Comparison of ENCODE assay signal across 10 mouse cellular contexts in the genomic region with DNA sequence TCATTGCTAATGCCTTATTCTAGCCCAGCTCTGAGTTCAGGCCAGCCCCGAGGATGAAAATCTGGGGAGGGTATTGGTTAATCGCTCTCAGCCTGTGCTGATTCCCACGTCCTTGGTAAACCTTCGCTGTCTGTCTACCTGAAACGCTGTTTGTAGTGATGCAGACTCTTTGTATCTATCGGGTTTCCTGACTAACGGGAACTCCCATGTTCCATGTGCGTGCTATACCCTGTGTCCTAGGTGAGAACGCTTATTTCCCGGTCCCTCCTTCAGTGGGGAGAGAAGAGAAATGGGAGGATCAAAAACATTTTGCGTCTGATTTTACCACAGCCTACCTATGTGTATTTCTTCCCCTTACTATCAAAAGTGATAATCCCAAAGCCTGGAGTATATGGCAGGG. TPM values are rescaled to one million over a fixed set of nuclear protein-coding genes. Genes with fewer than 3 reads are reported as not detected.
DNase-seq lines count a peak whose midpoint lies in the region; ATAC-seq and TF ChIP-seq lines count a peak whose summit lies in the region.
"Had no signal": no experiment of that assay in that cellular context is flagged by ENCODE, and none has a peak within 500 bp of the region (broad histone marks: within the 10 kb centered on the region; RNA-seq: fewer than 3 reads in every experiment).

No protein-coding gene starts in this region.

- TF ChIP-seq POLR2A in spleen, adult 2 months (IDR thresholded peaks at IDR 0.05; ENCODE audit: low read depth, low read length): no peak

- 37% methylated on average over 11 of the region's 11 CpGs for WGBS in heart, embryonic 14.5 days
- 18% methylated on average over 11 of the region's 11 CpGs for WGBS in spleen, adult 2 months
- 38% methylated on average over 11 of the region's 11 CpGs for WGBS in limb, embryonic 11.5 days

- no peak for ATAC-seq in heart, embryonic 14.5 days (ENCODE audit: insufficient number of reproducible peaks, insufficient read depth, low FRiP score, low read depth)
- no peak for ATAC-seq in limb, embryonic 11.5 days (ENCODE audit: insufficient number of reproducible peaks, low FRiP score, low TSS enrichment, low read depth)
- ATAC-seq: midbrain, embryonic 15.5 days had no signal

- DNase-seq in heart, adult 9 months (ENCODE audit: low spot score in 2 of 2): no peak
- DNase-seq in spleen, adult 2 months (ENCODE audit: low read depth in 1 of 2, low spot score in 2 of 2): no peak
- DNase-seq in spleen, adult 12 weeks (ENCODE audit: low spot score): no peak
- no peak for DNase-seq in limb, embryonic 11.5 days (ENCODE audit: low spot score)
- no peak for DNase-seq in spleen, postnatal 10 days (ENCODE audit: low spot score in 2 of 2)
- DNase-seq in thymus, postnatal 14 days: no peak
- no peak for DNase-seq in lung, adult 18-20 months
- DNase-seq: left cerebral cortex, postnatal 4 days had no signal

- peak overlapping the region; percentile 50 for H3K4me2 ChIP-seq in heart, embryonic 14.5 days (ENCODE audit: low read length)
- peak overlapping the region; percentile 29; the same call in 1 of the 2 replicates for H3K4me2 ChIP-seq in limb, embryonic 11.5 days (ENCODE audit: low read depth, severe bottlenecking)

- no peak overlapping the region for H3K4me3 ChIP-seq in heart, embryonic 14.5 days (ENCODE audit: control insufficient read depth in 1 of 2, insufficient read depth in 1 of 2, low read depth in 1 of 2, low read length in 2 of 2)
- H3K4me3 ChIP-seq in spleen, adult 2 months (ENCODE audit: extremely low read depth, insufficient read depth, insufficient read length): peak overlapping the region; percentile 32
- H3K4me3 ChIP-seq in limb, embryonic 11.5 days (ENCODE audit: low read depth, low read length): no peak overlapping the region
- H3K4me3 ChIP-seq: midbrain, embryonic 15.5 days had no signal

- no peaks in the 10 kb centered on the region for H3K27me3 ChIP-seq in heart, embryonic 14.5 days (ENCODE audit: control insufficient read depth, insufficient read depth, low read length)
- no peaks in the 10 kb centered on the region for H3K27me3 ChIP-seq in spleen, adult 2 months (ENCODE audit: control insufficient read depth, insufficient read depth, low read length)
- H3K27me3 ChIP-seq in limb, embryonic 11.5 days (ENCODE audit: control insufficient read depth, insufficient read depth, low read length): peaks cover 3% of the 10 kb centered on the region; the same call in 1 of the 2 replicates

- no peaks in the 10 kb centered on the region for H3K36me3 ChIP-seq in heart, embryonic 14.5 days (ENCODE audit: control insufficient read depth, insufficient read depth, low read length)
- H3K36me3 ChIP-seq in spleen, adult 2 months (ENCODE audit: control insufficient read depth, insufficient read depth, low read length): no peaks in the 10 kb centered on the region
- no peaks in the 10 kb centered on the region for H3K36me3 ChIP-seq in limb, embryonic 11.5 days (ENCODE audit: control insufficient read depth, insufficient read depth, low read length)
- H3K36me3 ChIP-seq: midbrain, embryonic 15.5 days had no signal

- H3K9me3 ChIP-seq in heart, embryonic 14.5 days (ENCODE audit: control insufficient read depth, low read length): no peaks in the 10 kb centered on the region
- H3K9me3 ChIP-seq in limb, embryonic 11.5 days (ENCODE audit: control insufficient read depth, low read length): no peaks in the 10 kb centered on the region
- H3K9me3 ChIP-seq: midbrain, embryonic 15.5 days had no signal

- peaks cover 6 to 18% of the 10 kb centered on the region in 2 experiments; a peak in 3 of 4 replicates for H3K4me1 ChIP-seq in heart, embryonic 14.5 days (ENCODE audit: control insufficient read depth in 2 of 2, insufficient read depth in 2 of 2, low read length in 2 of 2)
- peaks cover 12% of the 10 kb centered on the region; the same call in 1 of the 2 replicates for H3K4me1 ChIP-seq in spleen, adult 2 months (ENCODE audit: control insufficient read depth, insufficient read depth, insufficient read length)
- H3K4me1 ChIP-seq in limb, embryonic 11.5 days (ENCODE audit: control insufficient read depth, insufficient read depth, low read length): peaks cover 27% of the 10 kb centered on the region

- no peak for TF ChIP-seq CTCF in spleen, adult 2 months (IDR thresholded peaks at IDR 0.05; ENCODE audit: extremely low read depth, insufficient read depth, insufficient read length, insufficient replicate concordance)

- H3K27ac ChIP-seq in heart, embryonic 14.5 days (replicated peaks in 1 of 2; ENCODE audit: control insufficient read depth in 1 of 2, insufficient read depth in 1 of 2, low read depth in 2 of 2, low read length in 2 of 2): no peak overlapping the region
- peak overlapping the region; percentile 66 for H3K27ac ChIP-seq in spleen, adult 2 months (ENCODE audit: insufficient read depth, low read length)
- no peak overlapping the region for H3K27ac ChIP-seq in limb, embryonic 11.5 days (replicated peaks; ENCODE audit: low read depth, low read length)
- H3K27ac ChIP-seq: midbrain, embryonic 15.5 days had no signal

- no peak overlapping the region for H3K9ac ChIP-seq in heart, embryonic 14.5 days (ENCODE audit: low read length)
- H3K9ac ChIP-seq in limb, embryonic 11.5 days (ENCODE audit: low read length): no peak overlapping the region
- H3K9ac ChIP-seq: midbrain, embryonic 15.5 days had no signal

RNA-seq across cellular contexts. Expression of a gene that starts 31.8 kb away (rescaled TPM):
- polyA plus RNA-seq in heart, embryonic 14.5 days (2014; fragmentation: Nextera tagmentation; extraction: Ambion mirVana): 131 and 136 TPM in 2 replicates
- polyA plus RNA-seq in spleen, adult 2 months (2012; rRNA removed): 15.8 and 17.1 TPM in 2 replicates
- 153 TPM in 2 replicates for polyA plus RNA-seq in limb, embryonic 11.5 days (2014; fragmentation: Nextera tagmentation; extraction: Ambion mirVana)

RNA-seq across cellular contexts. Expression of a gene that starts 44.3 kb away (rescaled TPM):
- 99.4 and 112 TPM in 2 replicates for polyA plus RNA-seq in heart, embryonic 14.5 days (2014; fragmentation: Nextera tagmentation; extraction: Ambion mirVana)
- 9.9 and 12.0 TPM in 2 replicates for polyA plus RNA-seq in spleen, adult 2 months (2012; rRNA removed)
- 23.3 and 29.2 TPM in 2 replicates for polyA plus RNA-seq in limb, embryonic 11.5 days (2014; fragmentation: Nextera tagmentation; extraction: Ambion mirVana)
